Mouse (Mus musculus): Measurements from ENCODE around the gene Ccdc7a. TPM values are rescaled to one million over a fixed set of nuclear protein-coding genes. Genes with fewer than 3 reads are reported as not detected.

Ccdc7a gene
- polyA plus RNA-seq (2017; shearing (Covaris generic)), result 0.14 TPM

DNA sequence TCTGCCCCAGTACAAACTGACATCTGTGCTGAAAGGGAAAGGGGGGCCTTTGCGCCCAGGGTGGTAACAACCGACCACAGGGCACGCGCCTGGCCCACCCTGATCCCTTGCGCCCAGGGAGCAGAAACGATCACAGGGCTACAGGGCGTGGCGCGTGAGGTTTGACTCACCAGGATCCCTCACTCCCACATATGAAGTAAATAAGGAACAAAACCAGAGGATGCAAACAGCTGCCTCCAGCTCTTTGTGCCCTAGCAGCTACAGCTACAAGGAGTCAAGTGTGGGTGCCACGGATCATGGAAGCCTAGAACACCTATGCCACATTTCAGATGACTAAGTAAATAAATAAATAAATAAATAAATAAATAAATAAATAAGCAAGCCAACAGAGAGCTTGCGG, at the start of gene Ccdc7a:
TSS of gene Ccdc7a (minus strand) at position 101 of the 400 bp plus-strand sequence.

DNA sequence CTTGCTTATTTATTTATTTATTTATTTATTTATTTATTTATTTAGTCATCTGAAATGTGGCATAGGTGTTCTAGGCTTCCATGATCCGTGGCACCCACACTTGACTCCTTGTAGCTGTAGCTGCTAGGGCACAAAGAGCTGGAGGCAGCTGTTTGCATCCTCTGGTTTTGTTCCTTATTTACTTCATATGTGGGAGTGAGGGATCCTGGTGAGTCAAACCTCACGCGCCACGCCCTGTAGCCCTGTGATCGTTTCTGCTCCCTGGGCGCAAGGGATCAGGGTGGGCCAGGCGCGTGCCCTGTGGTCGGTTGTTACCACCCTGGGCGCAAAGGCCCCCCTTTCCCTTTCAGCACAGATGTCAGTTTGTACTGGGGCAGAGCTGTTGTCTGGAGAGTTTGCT, 1.5 kb upstream of the Ccdc7a start, which contains the start of gene Ccdc7b:
TSS of gene Ccdc7b (plus strand) at position 301 of the 400 bp plus-strand sequence.

DNA sequence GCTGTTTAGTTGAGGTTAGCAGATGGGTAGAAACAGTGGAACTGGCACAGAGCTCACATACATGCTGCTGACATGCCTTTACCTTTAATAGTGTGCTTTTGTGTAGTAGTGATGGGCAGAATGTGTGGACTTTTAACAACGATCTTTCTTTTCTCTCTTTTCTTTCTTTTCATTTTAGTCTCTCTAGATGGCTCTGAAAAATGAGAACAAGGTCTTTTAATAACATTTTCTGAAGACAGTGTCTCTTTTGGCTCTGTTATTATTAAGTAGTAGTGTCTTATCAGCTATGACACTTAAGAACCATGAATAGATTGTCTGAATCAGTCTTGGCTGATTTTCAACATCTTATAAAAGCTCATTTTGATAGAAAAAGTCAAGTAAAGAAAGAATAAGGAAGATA, 266.7 kb downstream of the Ccdc7a start, which contains the start of gene Gm3952:
TSS of gene Gm3952 (minus strand) at position 101 of the 400 bp plus-strand sequence.

DNA sequence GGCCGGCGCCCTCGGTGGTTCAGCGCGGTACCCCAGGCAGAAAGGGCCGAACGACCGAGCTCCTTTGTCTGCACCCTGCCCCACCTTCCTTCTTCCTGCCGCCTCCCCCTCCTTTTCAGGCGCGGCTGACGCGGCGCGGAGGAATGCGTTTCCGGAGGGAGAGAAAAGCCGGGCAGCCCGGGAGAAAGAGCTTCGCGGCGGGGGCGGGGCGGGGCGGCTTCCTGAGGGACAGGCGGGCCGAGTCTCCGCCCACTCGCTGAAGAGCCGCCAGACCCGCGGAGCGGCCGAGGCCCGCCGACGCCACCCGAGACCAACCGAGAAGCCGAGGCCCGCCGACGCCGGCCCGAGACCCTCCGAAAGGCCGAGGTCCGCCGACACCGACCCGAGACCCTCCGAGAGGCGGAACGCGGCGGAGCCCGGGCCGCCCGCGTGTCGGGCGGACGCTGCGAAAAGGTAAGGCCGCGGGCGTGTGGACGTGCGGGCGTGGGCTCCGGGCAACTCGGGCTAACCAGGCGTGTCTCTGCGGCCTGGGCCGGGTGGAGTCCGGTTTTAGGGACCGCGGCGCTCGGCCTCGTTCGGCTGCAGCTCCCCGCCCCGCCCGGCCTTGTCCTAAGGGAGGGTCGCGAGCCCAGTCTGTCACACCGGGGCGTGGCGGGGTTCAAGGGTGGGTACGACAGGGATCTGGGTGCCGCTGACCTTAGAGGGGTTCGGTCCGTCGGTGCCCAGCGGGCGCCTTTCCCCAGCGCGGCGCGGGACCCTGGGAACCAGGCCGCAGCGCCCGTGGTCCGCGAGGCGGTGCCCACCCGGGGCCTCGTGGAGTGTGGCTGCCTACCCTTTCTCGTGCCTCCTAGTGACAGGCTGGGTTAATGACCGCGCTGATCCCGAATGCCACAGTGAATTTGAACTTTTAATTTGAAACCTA, 379.5 kb downstream of the Ccdc7a start, which contains the start of gene Itgb1:
TSS of gene Itgb1 (plus strand) at position 148 of the 922 bp plus-strand sequence.

Other genes starting within 250 kb of the Ccdc7a start
- gene Ccdc7b, start 1.6 kb upstream of the Ccdc7a start, polyA plus RNA-seq (2017; shearing (Covaris generic)), result not detected
- gene Gm10999, start 66.1 kb upstream of the Ccdc7a start, polyA plus RNA-seq (2017; shearing (Covaris generic)), result not detected
- 24.1 TPM for gene 2610044O15Rik8, start 168.9 kb upstream of the Ccdc7a start, polyA plus RNA-seq (2017; shearing (Covaris generic))